Mouse (Mus musculus): ENCODE data around the gene Grsf1.

Grsf1 gene

DNA sequence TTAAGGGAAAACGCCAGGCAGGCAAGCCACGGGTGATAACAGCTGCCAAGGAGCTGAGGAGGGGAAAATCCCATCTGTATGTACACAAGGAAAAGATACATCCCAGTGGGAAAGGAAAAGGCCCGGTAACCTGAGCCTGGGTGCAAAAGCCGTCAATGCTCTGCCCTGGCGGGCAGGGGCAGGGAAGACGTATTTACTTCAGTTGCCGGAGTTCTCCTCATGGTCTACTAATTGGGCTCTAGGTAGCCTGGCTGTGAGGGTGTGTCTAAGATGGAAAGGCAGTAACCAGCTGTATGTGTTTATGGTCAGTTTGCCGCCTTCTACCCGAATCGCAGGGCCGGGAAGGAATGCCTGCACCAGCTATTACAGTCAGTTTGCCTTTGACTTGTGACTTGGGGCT lies 46.8 kb downstream of the Grsf1 start:
- no peak for DNase-seq

DNA sequence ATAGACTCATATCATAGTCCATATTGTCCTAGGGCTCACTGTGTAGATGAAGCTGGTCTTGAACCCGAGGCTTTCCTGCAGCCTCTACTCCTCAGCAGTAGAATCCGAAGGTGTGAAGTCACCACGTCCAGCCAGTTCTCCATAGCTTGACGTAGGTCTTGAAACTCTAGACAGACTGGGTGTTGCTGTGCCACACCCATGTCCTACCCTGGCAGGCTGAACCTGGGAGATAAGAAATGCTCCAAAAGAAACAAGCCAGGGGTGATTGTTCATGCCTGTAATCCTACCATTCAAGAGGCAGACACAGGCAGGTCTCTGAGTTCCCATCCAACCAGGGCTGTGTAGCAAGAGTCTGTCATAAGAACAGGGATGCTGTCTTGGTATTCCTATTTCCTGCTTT lies 48.4 kb downstream of the Grsf1 start:
- no peak for DNase-seq

DNA sequence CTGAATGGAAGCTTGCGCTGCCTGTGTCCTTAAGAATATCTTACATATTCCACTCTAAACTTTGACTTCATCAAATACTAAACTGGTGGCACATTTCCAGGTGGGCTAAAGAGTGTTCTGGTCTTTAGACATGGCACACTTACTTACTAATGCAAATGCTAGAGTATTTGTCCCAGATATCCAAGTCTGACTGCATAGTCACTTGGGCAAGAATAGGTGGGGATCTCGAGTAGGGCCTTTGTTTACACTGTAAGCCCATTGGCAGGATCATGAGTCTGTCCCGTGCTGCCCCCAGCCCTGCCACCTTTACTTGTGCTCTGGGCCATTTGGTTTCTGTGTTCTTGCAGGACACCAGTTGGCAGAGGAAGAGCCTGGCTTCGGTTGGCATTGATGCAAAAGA lies 59.0 kb downstream of the Grsf1 start:
- DNase-seq: no peak

DNA sequence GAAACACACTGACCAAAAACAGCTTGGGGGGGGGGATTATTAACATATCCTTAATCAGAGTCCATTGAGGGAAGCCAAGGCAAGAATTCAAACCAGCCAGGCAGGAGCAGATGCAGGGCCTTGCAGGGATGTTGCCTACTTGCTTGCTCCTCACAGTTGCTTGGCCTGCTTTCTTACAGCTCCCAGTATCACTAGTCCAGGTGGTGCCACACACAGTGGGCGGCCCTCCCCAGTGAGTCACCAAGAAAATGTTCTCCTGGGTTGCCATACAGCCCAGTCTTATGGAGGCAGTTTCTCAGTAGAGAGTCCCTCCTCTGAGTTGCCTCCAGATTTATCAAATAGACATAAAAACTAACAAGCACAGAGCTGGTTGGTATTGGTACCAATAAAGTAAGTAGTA lies 61.8 kb downstream of the Grsf1 start:
- no peak for DNase-seq

All from right cerebral cortex, postnatal 4 days (tissue).